In genomic region chr6:39419386-39419850, GRCm38 (mm10) we compare ENCODE assay signal across 7 mouse cellular contexts. TPM values are rescaled to one million over a fixed set of nuclear protein-coding genes. Genes with fewer than 3 reads are reported as not detected.
DNase-seq lines count a peak whose midpoint lies in the region; ATAC-seq and TF ChIP-seq lines count a peak whose summit lies in the region.

No protein-coding gene starts in this region.

- peaks cover 9% of the 10 kb centered on the region for H3K27me3 ChIP-seq in embryonic facial prominence, embryonic 14.5 days (replicated peaks; ENCODE audit: control insufficient read depth, insufficient read depth, low read length)
- peaks cover 3% of the 10 kb centered on the region; the same call in 1 of the 2 replicates for H3K27me3 ChIP-seq in kidney, embryonic 14.5 days (ENCODE audit: control insufficient read depth, insufficient read depth, low read length)
- H3K27me3 ChIP-seq in midbrain, embryonic 15.5 days (replicated peaks) = no peaks in the 10 kb centered on the region

- H3K36me3 ChIP-seq in embryonic facial prominence, embryonic 14.5 days (ENCODE audit: control insufficient read depth, insufficient read depth, low read length) = no peaks in the 10 kb centered on the region
- no peaks in the 10 kb centered on the region for H3K36me3 ChIP-seq in kidney, embryonic 14.5 days (ENCODE audit: control insufficient read depth, insufficient read depth, low read length)
- H3K36me3 ChIP-seq in midbrain, embryonic 15.5 days (replicated peaks) = no peaks in the 10 kb centered on the region

- peak overlapping the region; percentile 53 for H3K4me2 ChIP-seq in embryonic facial prominence, embryonic 14.5 days (ENCODE audit: low read depth, low read length)
- H3K4me2 ChIP-seq in kidney, embryonic 14.5 days (replicated peaks; ENCODE audit: low read depth, low read length) = peak overlapping the region; percentile 68
- peak overlapping the region; percentile 66 for H3K4me2 ChIP-seq in midbrain, embryonic 15.5 days

- no peak for TF ChIP-seq CTCF in left cerebral cortex, adult 2 months (IDR thresholded peaks at IDR 0.05)

- peak overlapping the region; percentile 86 for H3K4me3 ChIP-seq in left cerebral cortex, adult 2 months
- peak overlapping the region; percentile 98 for H3K4me3 ChIP-seq in embryonic facial prominence, embryonic 14.5 days (ENCODE audit: low read depth, low read length)
- peak overlapping the region; percentile 97 for H3K4me3 ChIP-seq in kidney, embryonic 14.5 days (ENCODE audit: low read length)
- H3K4me3 ChIP-seq in midbrain, embryonic 15.5 days = peak overlapping the region; percentile 70

- no peak for DNase-seq in left cerebral cortex, adult 2 months (ENCODE audit: extremely low spot score in 1 of 2, low spot score in 2 of 2)
- no peak for DNase-seq in left cerebral cortex, postnatal 10 days (ENCODE audit: extremely low spot score in 1 of 2, low spot score in 2 of 2)
- DNase-seq in NIH3T3 (ENCODE audit: low read depth) = peak; percentile 56
- DNase-seq in embryonic facial prominence, embryonic 14.5 days (ENCODE audit: low spot score) = peak; percentile 41

- no peaks in the 10 kb centered on the region for H3K4me1 ChIP-seq in embryonic facial prominence, embryonic 14.5 days (ENCODE audit: control insufficient read depth, insufficient read depth, low read length)
- H3K4me1 ChIP-seq in kidney, embryonic 14.5 days (ENCODE audit: control insufficient read depth, insufficient read depth, low read length) = 0 out of 2 replicates have a peak, but pooled peaks cover 4% of the 10 kb centered on the region
- peaks cover 22% of the 10 kb centered on the region for H3K4me1 ChIP-seq in midbrain, embryonic 15.5 days

- intact Hi-C loops in left cerebral cortex, adult 2 months (cut with DNase I) = loop anchor here (2.0 to 5.0 kb wide), 2 partner anchors 33 to 153 kb away; partner anchors contain the start of gene Adck2
- intact Hi-C loops in left cerebral cortex, postnatal 10 days (cut with DNase I) = loop anchor here (5.0 kb wide), 1 partner anchor 148 kb away; no protein-coding TSS in a partner anchor

- no peak for ATAC-seq in embryonic facial prominence, embryonic 14.5 days (ENCODE audit: low read depth)
- ATAC-seq in kidney, embryonic 14.5 days (ENCODE audit: low FRiP score, low TSS enrichment) = 0 out of 2 replicates have a peak, but pooled peaks have one; percentile 8
- no peak for ATAC-seq in midbrain, embryonic 15.5 days (replicated peaks)
- no peak for ATAC-seq in megakaryocyte progenitor cell, adult 5-6 weeks (replicated peaks; ENCODE audit: poor library complexity)

- H3K9ac ChIP-seq in embryonic facial prominence, embryonic 14.5 days (ENCODE audit: low read depth, low read length) = peak overlapping the region; percentile 81
- peak overlapping the region; percentile 78 for H3K9ac ChIP-seq in kidney, embryonic 14.5 days (ENCODE audit: low read depth, low read length)
- H3K9ac ChIP-seq in midbrain, embryonic 15.5 days = peak overlapping the region; percentile 90

- no peaks in the 10 kb centered on the region for H3K9me3 ChIP-seq in embryonic facial prominence, embryonic 14.5 days (ENCODE audit: control insufficient read depth, low read length)
- H3K9me3 ChIP-seq in kidney, embryonic 14.5 days (ENCODE audit: control insufficient read depth, low read length) = no peaks in the 10 kb centered on the region
- H3K9me3 ChIP-seq in midbrain, embryonic 15.5 days = no peaks in the 10 kb centered on the region

- WGBS in embryonic facial prominence, embryonic 14.5 days = under 1% methylated on average over 35 of the region's 43 CpGs
- WGBS in kidney, embryonic 14.5 days = 1% methylated on average over 43 of the region's 43 CpGs
- 0% methylated on average over 43 of the region's 43 CpGs for WGBS in midbrain, embryonic 15.5 days

- peak overlapping the region; percentile 97 for H3K27ac ChIP-seq in left cerebral cortex, adult 2 months
- H3K27ac ChIP-seq in embryonic facial prominence, embryonic 14.5 days (replicated peaks; ENCODE audit: low read depth, low read length) = peak overlapping the region; percentile 75; the same call in 1 of the 2 replicates
- H3K27ac ChIP-seq in kidney, embryonic 14.5 days (ENCODE audit: low read depth, low read length) = no peak overlapping the region
- H3K27ac ChIP-seq in midbrain, embryonic 15.5 days = peak overlapping the region; percentile 94

RNA-seq across cellular contexts. Expression of gene Mkrn1, which starts 0.8 kb away (rescaled TPM):
- 100 to 1,000 TPM; 132 to 136 TPM for total RNA-seq in left cerebral cortex, adult 2 months (2021)
- total RNA-seq in left cerebral cortex, postnatal 10 days (2021) = 100 to 1,000 TPM; 174 to 180 TPM
- polyA plus RNA-seq in embryonic facial prominence, embryonic 14.5 days (2014; fragmentation: Nextera tagmentation; extraction: Ambion mirVana) = 67.1 and 72.4 TPM in 2 replicates
- 45.5 and 65.2 TPM in 2 replicates for polyA plus RNA-seq in kidney, embryonic 14.5 days (2014; fragmentation: Nextera tagmentation; extraction: Ambion mirVana)
- polyA plus RNA-seq in midbrain, embryonic 15.5 days (2015; fragmentation: Nextera tagmentation; extraction: Ambion mirVana) = 269 TPM in 2 replicates
- 43.6 and 49.2 TPM in 2 replicates for total RNA-seq in megakaryocyte progenitor cell, adult 5-6 weeks (2015)
- total RNA-seq in megakaryocyte progenitor cell, adult 5-6 weeks (2017) = 31.7 and 34.4 TPM in 2 replicates

RNA-seq across cellular contexts. Expression of gene Rab19, which starts 38.4 kb away (rescaled TPM):
- total RNA-seq in left cerebral cortex, adult 2 months (2021) = not detected
- total RNA-seq in left cerebral cortex, postnatal 10 days (2021) = not detected
- 0.93 and 1.8 TPM in 2 replicates for polyA plus RNA-seq in embryonic facial prominence, embryonic 14.5 days (2014; fragmentation: Nextera tagmentation; extraction: Ambion mirVana)
- polyA plus RNA-seq in kidney, embryonic 14.5 days (2014; fragmentation: Nextera tagmentation; extraction: Ambion mirVana) = 1.7 and 3.6 TPM in 2 replicates
- polyA plus RNA-seq in midbrain, embryonic 15.5 days (2015; fragmentation: Nextera tagmentation; extraction: Ambion mirVana) = 0.31 and 0.36 TPM in 2 replicates
- 0.37 TPM in 1 of 2 replicates, not detected in the other for total RNA-seq in megakaryocyte progenitor cell, adult 5-6 weeks (2015)
- 0.34 and 0.42 TPM in 2 replicates for total RNA-seq in megakaryocyte progenitor cell, adult 5-6 weeks (2017)

RNA-seq across cellular contexts. Expression of gene Slc37a3, which starts 41.9 kb away (rescaled TPM):
- total RNA-seq in left cerebral cortex, adult 2 months (2021) = 10 to 100 TPM; 68.1 to 73.1 TPM
- total RNA-seq in left cerebral cortex, postnatal 10 days (2021) = 10 to 100 TPM; 71.4 to 86.2 TPM
- polyA plus RNA-seq in embryonic facial prominence, embryonic 14.5 days (2014; fragmentation: Nextera tagmentation; extraction: Ambion mirVana) = 56.9 and 57.3 TPM in 2 replicates
- 42.5 and 52.7 TPM in 2 replicates for polyA plus RNA-seq in kidney, embryonic 14.5 days (2014; fragmentation: Nextera tagmentation; extraction: Ambion mirVana)
- polyA plus RNA-seq in midbrain, embryonic 15.5 days (2015; fragmentation: Nextera tagmentation; extraction: Ambion mirVana) = 62.8 and 65.8 TPM in 2 replicates
- total RNA-seq in megakaryocyte progenitor cell, adult 5-6 weeks (2015) = 0.59 and 0.73 TPM in 2 replicates
- total RNA-seq in megakaryocyte progenitor cell, adult 5-6 weeks (2017) = 1.7 and 3.4 TPM in 2 replicates

Comparison
In these comparisons a context has a peak if more than half of its experiments do, and no peak if none do; other contexts are left out.
1. DNase-seq: peak in NIH3T3 (single experiment) and embryonic facial prominence, embryonic 14.5 days (single experiment); none in left cerebral cortex, adult 2 months (0 of 2) and left cerebral cortex, postnatal 10 days (0 of 2).
2. RNA of gene Slc37a3, which starts 41.9 kb away (total RNA-seq): 71.4 to 86.2 TPM in left cerebral cortex, postnatal 10 days and 68.1 to 73.1 TPM in left cerebral cortex, adult 2 months; 0.59 to 3.4 TPM in megakaryocyte progenitor cell, adult 5-6 weeks; every median in the first group is over 10 times any median in the second.
3. Peak in every context shown above with its lines, with median percentiles within 50 percentile points of each other: H3K4me3 ChIP-seq, H3K4me2 ChIP-seq and H3K9ac ChIP-seq.